Mouse (Mus musculus): Measurements from ENCODE around the gene Morn5. TPM values are rescaled to one million over a fixed set of nuclear protein-coding genes. Genes with fewer than 3 reads are reported as not detected.

The Morn5 gene
- polyA plus RNA-seq, 1 experiment from 2014 or later, result not detected

- Histone ChIP-seq H3K9me3 (ENCODE audit: control insufficient read depth, low read length) (no peaks in the 10 kb centered on the region), H3K4me1 (replicated peaks; ENCODE audit: control insufficient read depth, insufficient read depth) (peaks cover 4% of the 10 kb centered on the region; the same call in 1 of the 2 replicates), H3K4me3 (ENCODE audit: low read depth, low read length) (peak overlapping the region; percentile 40), H3K9ac (ENCODE audit: low read length) (peak overlapping the region; percentile 51), H3K27ac (replicated peaks) (no peak overlapping the region), H3K4me2 (replicated peaks; ENCODE audit: low read depth) (peak overlapping the region; percentile 75), H3K27me3 (ENCODE audit: control insufficient read depth, insufficient read depth, low read length) (0 out of 2 replicates have a peak, but pooled peaks cover 3% of the 10 kb centered on the region), H3K36me3 (ENCODE audit: control insufficient read depth, insufficient read depth, low read length) (no peaks in the 10 kb centered on the region)
- ATAC-seq (ENCODE audit: low FRiP score, low TSS enrichment), result no peak
- no peak for DNase-seq (ENCODE audit: low spot score)
- TF ChIP-seq CTCF (IDR thresholded peaks at IDR 0.05; ENCODE audit: low read depth) (peak; percentile 43), EP300 (optimal IDR thresholded peaks at IDR 0.05) (no peak)
- WGBS, result 2% methylated on average over 44 of the region's 44 CpGs
Observed at GRCm38 (mm10) chr2:36011331-36011825, 37.9 kb upstream of the Morn5 start.

DNA sequence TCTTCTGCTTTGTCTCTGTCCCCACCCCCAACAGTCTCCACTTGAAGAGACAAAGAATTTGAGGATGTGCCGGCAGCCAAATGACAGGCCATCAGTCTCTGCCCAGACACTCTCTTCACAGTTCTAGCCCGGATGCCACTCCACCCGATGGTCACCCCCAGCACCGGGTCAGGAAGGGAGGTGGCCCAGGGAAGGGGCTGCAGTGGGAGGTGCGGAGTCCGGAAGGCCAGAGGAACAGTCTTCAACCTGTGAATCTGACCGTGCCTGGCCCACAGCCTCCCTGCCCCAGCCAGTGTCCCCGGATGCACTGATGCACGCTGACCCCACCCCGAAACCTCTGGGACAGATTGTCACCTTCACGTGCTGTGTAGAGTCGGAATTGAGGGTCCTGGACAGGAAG is 36.2 kb upstream of the Morn5 start:
- Histone ChIP-seq H3K27ac (replicated peaks) (no peak overlapping the region), H3K27me3 (ENCODE audit: control insufficient read depth, insufficient read depth, low read length) (0 out of 2 replicates have a peak, but pooled peaks cover 3% of the 10 kb centered on the region), H3K36me3 (ENCODE audit: control insufficient read depth, insufficient read depth, low read length) (no peaks in the 10 kb centered on the region), H3K4me1 (replicated peaks; ENCODE audit: control insufficient read depth, insufficient read depth) (peaks cover 4% of the 10 kb centered on the region; the same call in 1 of the 2 replicates), H3K9ac (ENCODE audit: low read length) (no peak overlapping the region), H3K9me3 (ENCODE audit: control insufficient read depth, low read length) (no peaks in the 10 kb centered on the region), H3K4me2 (replicated peaks; ENCODE audit: low read depth) (no peak overlapping the region), H3K4me3 (ENCODE audit: low read depth, low read length) (no peak overlapping the region)
- no peak for TF ChIP-seq CTCF (IDR thresholded peaks at IDR 0.05; ENCODE audit: low read depth)
- TF ChIP-seq EP300 (optimal IDR thresholded peaks at IDR 0.05), result no peak
- WGBS, result 54% methylated on average over 12 of the region's 12 CpGs
- DNase-seq (ENCODE audit: low spot score), result no peak
- 0 out of 2 replicates have a peak, but pooled peaks have one; percentile 31 for ATAC-seq (ENCODE audit: low FRiP score, low TSS enrichment)

DNA sequence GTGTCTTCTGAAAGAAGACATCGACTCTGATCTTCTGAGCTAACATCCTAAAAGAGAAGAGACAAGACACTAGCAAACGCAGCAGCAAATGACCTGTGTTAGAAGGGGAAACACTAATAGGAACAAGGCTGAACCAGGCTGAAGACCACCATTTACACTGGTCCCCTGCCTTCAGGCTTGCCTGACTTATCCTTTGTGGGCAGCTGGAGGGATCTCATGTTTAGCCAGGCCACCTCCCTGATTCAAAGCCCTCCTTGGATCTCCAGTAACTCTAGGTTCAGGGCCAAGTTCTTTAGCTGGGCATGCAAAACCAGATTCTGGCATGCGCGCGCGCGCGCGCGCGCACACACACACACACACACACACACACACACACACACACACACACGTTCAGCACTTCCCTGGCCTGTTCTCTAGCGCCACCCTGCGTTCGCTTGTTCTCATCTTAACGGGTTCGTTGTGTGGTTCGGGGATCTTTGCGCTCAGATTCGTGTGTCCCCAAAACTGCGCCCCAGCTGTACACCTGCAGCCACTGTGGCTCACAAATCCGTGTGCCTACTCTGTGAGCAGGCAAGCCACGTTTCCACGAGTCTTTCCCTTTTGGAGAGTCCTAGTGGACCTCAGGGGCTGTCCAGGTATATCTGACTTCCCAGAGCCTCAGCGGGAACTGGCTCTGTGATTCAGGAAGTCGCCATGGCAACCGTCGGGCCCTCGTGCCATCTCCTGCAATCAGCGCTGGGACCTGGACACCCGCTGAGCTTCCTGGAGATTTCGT is 27.7 kb upstream of the Morn5 start:
- Histone ChIP-seq H3K9ac (ENCODE audit: low read length) (no peak overlapping the region), H3K4me1 (replicated peaks; ENCODE audit: control insufficient read depth, insufficient read depth) (0 out of 2 replicates have a peak, but pooled peaks cover 2% of the 10 kb centered on the region), H3K36me3 (ENCODE audit: control insufficient read depth, insufficient read depth, low read length) (no peaks in the 10 kb centered on the region), H3K4me2 (replicated peaks; ENCODE audit: low read depth) (peak overlapping the region; percentile 43), H3K4me3 (ENCODE audit: low read depth, low read length) (no peak overlapping the region; the same call in 1 of the 2 replicates), H3K9me3 (ENCODE audit: control insufficient read depth, low read length) (no peaks in the 10 kb centered on the region), H3K27me3 (ENCODE audit: control insufficient read depth, insufficient read depth, low read length) (no peaks in the 10 kb centered on the region), H3K27ac (replicated peaks) (no peak overlapping the region)
- ATAC-seq (ENCODE audit: low FRiP score, low TSS enrichment) (peak; percentile 53; the same call in 1 of the 2 replicates), DNase-seq (ENCODE audit: low spot score) (peak; percentile 81)
- TF ChIP-seq CTCF (IDR thresholded peaks at IDR 0.05; ENCODE audit: low read depth) (peak; percentile 83), EP300 (optimal IDR thresholded peaks at IDR 0.05) (no peak)
- WGBS, result 6% methylated on average over 25 of the region's 32 CpGs

GRCm38 (mm10) chr2:36023291-36023690 is 26.0 kb upstream of the Morn5 start:
- Histone ChIP-seq H3K27ac (replicated peaks) (no peak overlapping the region), H3K4me2 (replicated peaks; ENCODE audit: low read depth) (no peak overlapping the region), H3K9me3 (ENCODE audit: control insufficient read depth, low read length) (no peaks in the 10 kb centered on the region), H3K36me3 (ENCODE audit: control insufficient read depth, insufficient read depth, low read length) (no peaks in the 10 kb centered on the region), H3K9ac (ENCODE audit: low read length) (no peak overlapping the region), H3K4me1 (replicated peaks; ENCODE audit: control insufficient read depth, insufficient read depth) (0 out of 2 replicates have a peak, but pooled peaks cover 2% of the 10 kb centered on the region), H3K27me3 (ENCODE audit: control insufficient read depth, insufficient read depth, low read length) (no peaks in the 10 kb centered on the region), H3K4me3 (ENCODE audit: low read depth, low read length) (no peak overlapping the region)
- TF ChIP-seq EP300 (optimal IDR thresholded peaks at IDR 0.05), result no peak
- no peak for TF ChIP-seq CTCF (IDR thresholded peaks at IDR 0.05; ENCODE audit: low read depth)
- WGBS, result 42% methylated on average over 3 of the region's 3 CpGs
- no peak for ATAC-seq (ENCODE audit: low FRiP score, low TSS enrichment)
- no peak for DNase-seq (ENCODE audit: low spot score)

DNA sequence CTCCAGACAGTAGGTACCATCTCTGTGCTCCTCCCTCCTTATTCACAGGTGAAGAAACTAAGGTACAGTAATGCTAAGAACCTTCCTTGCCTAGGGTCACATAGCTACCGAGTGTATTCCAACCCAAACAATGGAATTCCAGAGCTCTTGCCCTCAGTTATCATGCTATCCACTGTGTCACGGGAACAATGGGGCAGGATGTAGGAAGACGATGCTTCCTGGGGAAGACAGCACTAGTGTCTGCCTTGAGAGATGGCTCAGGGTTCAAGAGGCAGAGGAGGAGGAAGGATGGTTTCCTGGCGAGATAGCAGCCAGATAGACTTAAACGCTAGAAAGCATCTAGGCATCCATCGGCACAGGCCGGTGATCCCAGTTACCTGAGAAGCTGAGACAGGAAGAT is 16.4 kb upstream of the Morn5 start:
- Histone ChIP-seq H3K27ac (replicated peaks) (no peak overlapping the region), H3K9ac (ENCODE audit: low read length) (no peak overlapping the region), H3K4me2 (replicated peaks; ENCODE audit: low read depth) (no peak overlapping the region), H3K9me3 (ENCODE audit: control insufficient read depth, low read length) (no peaks in the 10 kb centered on the region), H3K36me3 (ENCODE audit: control insufficient read depth, insufficient read depth, low read length) (peaks cover 8% of the 10 kb centered on the region; the same call in 1 of the 2 replicates), H3K4me3 (ENCODE audit: low read depth, low read length) (no peak overlapping the region), H3K4me1 (replicated peaks; ENCODE audit: control insufficient read depth, insufficient read depth) (no peaks in the 10 kb centered on the region), H3K27me3 (ENCODE audit: control insufficient read depth, insufficient read depth, low read length) (no peaks in the 10 kb centered on the region)
- WGBS, result 74% methylated on average over 7 of the region's 7 CpGs
- no peak for TF ChIP-seq EP300 (optimal IDR thresholded peaks at IDR 0.05)
- ATAC-seq (ENCODE audit: low FRiP score, low TSS enrichment), result no peak
- DNase-seq (ENCODE audit: low spot score), result no peak

- no peak for ATAC-seq (ENCODE audit: low FRiP score, low TSS enrichment)
- TF ChIP-seq CTCF (IDR thresholded peaks at IDR 0.05; ENCODE audit: low read depth), result no peak
- no peak for TF ChIP-seq EP300 (optimal IDR thresholded peaks at IDR 0.05)
- H3K27me3 ChIP-seq (ENCODE audit: control insufficient read depth, insufficient read depth, low read length), result no peaks in the 10 kb centered on the region
Observed at GRCm38 (mm10) chr2:36033966-36034365, 15.3 kb upstream of the Morn5 start.

More at GRCm38 (mm10) chr2:36033966-36034365, 15.3 kb upstream of the Morn5 start:
- H3K9ac ChIP-seq (ENCODE audit: low read length), result no peak overlapping the region
- peaks cover 8% of the 10 kb centered on the region; the same call in 1 of the 2 replicates for H3K36me3 ChIP-seq (ENCODE audit: control insufficient read depth, insufficient read depth, low read length)
- no peak overlapping the region for H3K4me3 ChIP-seq (ENCODE audit: low read depth, low read length)
- no peak for DNase-seq (ENCODE audit: low spot score)
- H3K27ac ChIP-seq (replicated peaks), result no peak overlapping the region
- WGBS, result 75% methylated on average over 7 of the region's 7 CpGs
- no peaks in the 10 kb centered on the region for H3K9me3 ChIP-seq (ENCODE audit: control insufficient read depth, low read length)
- no peak overlapping the region for H3K4me2 ChIP-seq (replicated peaks; ENCODE audit: low read depth)
- no peaks in the 10 kb centered on the region for H3K4me1 ChIP-seq (replicated peaks; ENCODE audit: control insufficient read depth, insufficient read depth)
